8 mouse cellular contexts compared by ENCODE assay signal in the genomic region with DNA sequence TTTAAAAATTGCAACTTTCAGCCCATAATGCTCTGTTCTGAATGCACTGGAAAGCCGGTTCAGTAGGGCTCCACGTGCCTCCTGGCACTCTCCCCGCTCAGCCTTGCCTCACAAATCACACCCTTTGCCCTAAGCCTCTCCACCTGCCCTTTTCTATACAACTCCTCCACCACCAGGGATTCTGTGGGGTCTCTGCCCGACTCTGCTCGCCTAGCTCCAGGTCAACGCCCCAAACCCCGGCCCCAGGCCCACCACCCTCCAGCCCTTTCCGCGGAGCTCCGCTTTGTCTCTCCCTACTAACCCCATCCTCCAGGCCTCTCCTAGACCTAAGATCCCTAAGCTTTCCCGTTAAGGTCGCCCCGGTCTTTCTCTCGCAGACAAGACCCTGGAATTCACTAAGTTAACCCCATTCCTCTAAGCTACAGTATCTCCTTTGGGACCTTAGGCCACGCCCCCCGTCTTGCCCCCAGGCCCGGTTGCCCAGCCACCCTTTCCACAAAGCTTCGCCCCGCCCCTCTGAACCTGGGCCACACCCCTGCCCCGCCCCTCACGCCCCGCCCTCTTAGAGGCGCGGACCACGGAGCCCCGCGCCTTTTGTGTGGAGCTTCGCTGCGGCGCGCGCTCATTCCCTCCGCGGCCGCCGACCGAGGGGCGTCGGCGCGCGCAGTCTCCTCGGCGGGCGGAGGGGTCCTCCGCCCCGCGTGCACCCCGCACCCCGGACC. TPM values are rescaled to one million over a fixed set of nuclear protein-coding genes. Genes with fewer than 3 reads are reported as not detected.
A peak's percentile ranks its signal among the peaks of the same experiment; 100 is the strongest.
DNase-seq lines count a peak whose midpoint lies in the region; ATAC-seq and TF ChIP-seq lines count a peak whose summit lies in the region.

Gene Evl, plus strand, starts transcription at position 601 of the 722 bp plus-strand sequence.

- intact Hi-C loops in heart, postnatal 14 days (cut with DNase I), result no loop called here

- 1% methylated on average over 49 of the region's 50 CpGs for WGBS in forebrain, embryonic 15.5 days
- WGBS in large intestine, adult 2 months, result 3% methylated on average over 50 of the region's 50 CpGs
- 8% methylated on average over 27 of the region's 50 CpGs for WGBS in liver, postnatal 0 days (ENCODE audit: insufficient replicate concordance)
- WGBS in neural tube, embryonic 15.5 days, result 1% methylated on average over 49 of the region's 50 CpGs

- peak within 1 kb of the TSS; percentile 100 for H3K4me3 ChIP-seq in ES-Bruce4 (ENCODE audit: low read depth, low read length)
- peak within 1 kb of the TSS; percentile 87 for H3K4me3 ChIP-seq in forebrain, embryonic 15.5 days
- peak within 1 kb of the TSS; percentile 64 for H3K4me3 ChIP-seq in liver, postnatal 0 days (ENCODE audit: low read depth, low read length)
- H3K4me3 ChIP-seq in neural tube, embryonic 15.5 days (replicated peaks), result peak within 1 kb of the TSS; percentile 81

- TF ChIP-seq CTCF in ES-Bruce4 (IDR thresholded peaks at IDR 0.05; ENCODE audit: low read depth, low read length), result no peak
- TF ChIP-seq CTCF in liver, postnatal 0 days (IDR thresholded peaks at IDR 0.05; ENCODE audit: low read depth), result no peak

- H3K36me3 ChIP-seq in ES-Bruce4 (ENCODE audit: control insufficient read depth, insufficient read depth, low read length, poor library complexity, severe bottlenecking), result no peaks in the 10 kb centered on the region
- no peaks in the 10 kb centered on the region for H3K36me3 ChIP-seq in forebrain, embryonic 15.5 days
- no peaks in the 10 kb centered on the region for H3K36me3 ChIP-seq in liver, postnatal 0 days (replicated peaks; ENCODE audit: insufficient read depth, low read length)
- H3K36me3 ChIP-seq in neural tube, embryonic 15.5 days, result no peaks in the 10 kb centered on the region

- H3K27ac ChIP-seq in ES-Bruce4 (ENCODE audit: insufficient read depth, low read length), result no peak within 1 kb of the TSS
- peak within 1 kb of the TSS; percentile 97 for H3K27ac ChIP-seq in forebrain, embryonic 15.5 days (replicated peaks)
- no peak within 1 kb of the TSS for H3K27ac ChIP-seq in liver, postnatal 0 days (ENCODE audit: low read depth)
- H3K27ac ChIP-seq in neural tube, embryonic 15.5 days (replicated peaks), result peak within 1 kb of the TSS; percentile 94

- no peak for TF ChIP-seq EP300 in ES-Bruce4 (IDR thresholded peaks at IDR 0.05; ENCODE audit: insufficient read depth, low read depth, low read length)
- TF ChIP-seq EP300 in liver, postnatal 0 days (IDR thresholded peaks at IDR 0.05; ENCODE audit: low read depth), result no peak

- no peaks in the 10 kb centered on the region for H3K4me1 ChIP-seq in ES-Bruce4 (ENCODE audit: control insufficient read depth, insufficient read depth, low read length)
- H3K4me1 ChIP-seq in forebrain, embryonic 15.5 days, result peaks cover 45% of the 10 kb centered on the region
- peaks cover 4% of the 10 kb centered on the region; the same call in 1 of the 2 replicates for H3K4me1 ChIP-seq in liver, postnatal 0 days (ENCODE audit: insufficient read depth)
- H3K4me1 ChIP-seq in neural tube, embryonic 15.5 days, result peaks cover 41% of the 10 kb centered on the region

- TF ChIP-seq POLR2A in ES-Bruce4 (IDR thresholded peaks at IDR 0.05; ENCODE audit: insufficient read depth, low read length), result no peak

- peaks cover 4% of the 10 kb centered on the region for H3K27me3 ChIP-seq in ES-Bruce4 (ENCODE audit: control insufficient read depth, insufficient read depth, low read length, poor library complexity, severe bottlenecking)
- H3K27me3 ChIP-seq in forebrain, embryonic 15.5 days, result no peaks in the 10 kb centered on the region
- peaks cover 34% of the 10 kb centered on the region for H3K27me3 ChIP-seq in liver, postnatal 0 days (ENCODE audit: insufficient read depth, low read length)
- H3K27me3 ChIP-seq in neural tube, embryonic 15.5 days (replicated peaks), result no peaks in the 10 kb centered on the region

- peak within 1 kb of the TSS; percentile 57 for H3K4me2 ChIP-seq in forebrain, embryonic 15.5 days (replicated peaks)
- H3K4me2 ChIP-seq in liver, postnatal 0 days (ENCODE audit: low read depth, low read length), result peak within 1 kb of the TSS; percentile 86
- peak within 1 kb of the TSS; percentile 85 for H3K4me2 ChIP-seq in neural tube, embryonic 15.5 days

- H3K9ac ChIP-seq in ES-Bruce4 (ENCODE audit: low read depth, poor library complexity, severe bottlenecking), result peak within 1 kb of the TSS; percentile 99
- H3K9ac ChIP-seq in forebrain, embryonic 15.5 days (replicated peaks), result peak within 1 kb of the TSS; percentile 98
- peak within 1 kb of the TSS; percentile 53 for H3K9ac ChIP-seq in liver, postnatal 0 days (replicated peaks)
- H3K9ac ChIP-seq in neural tube, embryonic 15.5 days (replicated peaks), result peak within 1 kb of the TSS; percentile 99

- peak; percentile 82 for DNase-seq in cerebellum, adult 11-12 months
- DNase-seq in heart, postnatal 14 days, result peak; percentile 87 to 89
- DNase-seq in large intestine, adult 2 months (ENCODE audit: low read depth, low spot score), result no peak
- DNase-seq in liver, postnatal 0 days, result peak; percentile 88
- DNase-seq in thymus, adult 18-20 months, result peak; percentile 72 to 75

- H3K9me3 ChIP-seq in ES-Bruce4 (replicated peaks; ENCODE audit: control insufficient read depth, insufficient read depth, low read length, poor library complexity, severe bottlenecking), result no peaks in the 10 kb centered on the region
- no peaks in the 10 kb centered on the region for H3K9me3 ChIP-seq in forebrain, embryonic 15.5 days
- H3K9me3 ChIP-seq in liver, postnatal 0 days (ENCODE audit: low read length), result no peaks in the 10 kb centered on the region
- no peaks in the 10 kb centered on the region for H3K9me3 ChIP-seq in neural tube, embryonic 15.5 days (replicated peaks)

- ATAC-seq in forebrain, embryonic 15.5 days (replicated peaks), result peak; percentile 91
- peak; percentile 89 for ATAC-seq in liver, postnatal 0 days
- ATAC-seq in neural tube, embryonic 15.5 days (ENCODE audit: low FRiP score), result peak; percentile 91

RNA-seq across cellular contexts. Expression of gene Evl, which starts in this region (rescaled TPM):
- 40.5 and 48.2 TPM in 2 replicates for polyA plus RNA-seq in ES-Bruce4 (2011; ENCODE audit: insufficient read depth, insufficient read length, low read depth, missing spikeins)
- polyA plus RNA-seq in forebrain, embryonic 15.5 days (2015; fragmentation: Nextera tagmentation; extraction: Ambion mirVana), result 206 and 213 TPM in 2 replicates
- total RNA-seq in heart, postnatal 14 days (2021), result 10 to 100 TPM; 76.2 to 76.8 TPM
- 26.9 and 27.2 TPM in 2 replicates for polyA plus RNA-seq in large intestine, adult 2 months (2012; rRNA removed)
- 14.3 and 16.5 TPM in 2 replicates for polyA plus RNA-seq in liver, postnatal 0 days (2015; fragmentation: Nextera tagmentation; extraction: Ambion mirVana)
- 188 and 226 TPM in 2 replicates for polyA plus RNA-seq in neural tube, embryonic 15.5 days (2015; fragmentation: Nextera tagmentation; extraction: Ambion mirVana)

Comparison
In these comparisons a context has a peak if more than half of its experiments do, and no peak if none do; other contexts are left out.
1. H3K27ac ChIP-seq: peak in forebrain, embryonic 15.5 days (single experiment) and neural tube, embryonic 15.5 days (single experiment); none in ES-Bruce4 (single experiment) and liver, postnatal 0 days (single experiment).
2. Peak in every context shown above with its lines, with median percentiles within 50 percentile points of each other: H3K4me3 ChIP-seq, H3K9ac ChIP-seq, ATAC-seq and H3K4me2 ChIP-seq.